Mouse (Mus musculus): Measurements from ENCODE around the gene Pygb.

Gene Pygb
- long read RNA-seq, experiment 1, transcript Pygb-201 (20 exons, 3,909 nt) = major isoform, 9 of 15 reads
- long read RNA-seq, experiment 1, partial matches to known transcripts = 3 of 15 reads
- long read RNA-seq, experiment 1, other reads (novel, unspliced or antisense) = 3 of 15 reads
- long read RNA-seq, experiment 2, transcript Pygb-201 (20 exons, 3,909 nt) = major isoform, 9 of 18 reads
- long read RNA-seq, experiment 2, partial matches to known transcripts = 7 of 18 reads
- long read RNA-seq, experiment 2, other reads (novel, unspliced or antisense) = 2 of 18 reads

GRCm38 (mm10) chr2:150786251-150787180 lies at the start of gene Pygb:
TSS of gene Pygb (plus strand) at chr2:150786735.
- intact Hi-C loops (cut with DNase I) = loop anchor here (5.0 kb wide), 1 partner anchor 39 kb away; the partner anchor contains the start of gene Entpd6

DNA sequence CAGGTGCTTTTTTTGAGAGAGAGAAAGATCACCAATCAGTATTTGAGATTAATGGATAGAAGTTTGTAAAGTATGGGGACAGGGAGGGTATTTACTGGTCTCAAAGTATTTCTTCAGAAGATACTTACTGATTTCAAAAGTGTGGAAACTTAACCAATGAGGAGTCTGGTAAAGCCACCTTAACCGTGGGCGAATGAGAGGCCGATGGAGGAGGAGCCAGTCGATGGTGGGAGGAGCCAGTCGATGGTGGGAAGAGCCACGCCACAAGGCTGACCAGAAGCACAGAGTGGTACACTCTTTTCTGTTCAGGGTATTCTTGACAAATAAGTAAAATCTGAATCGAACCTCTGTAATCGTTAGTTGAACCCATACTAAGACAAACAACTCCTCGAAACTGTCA lies 48.7 kb upstream of the Pygb start:
- intact Hi-C loops (cut with DNase I) = no loop called here

DNA sequence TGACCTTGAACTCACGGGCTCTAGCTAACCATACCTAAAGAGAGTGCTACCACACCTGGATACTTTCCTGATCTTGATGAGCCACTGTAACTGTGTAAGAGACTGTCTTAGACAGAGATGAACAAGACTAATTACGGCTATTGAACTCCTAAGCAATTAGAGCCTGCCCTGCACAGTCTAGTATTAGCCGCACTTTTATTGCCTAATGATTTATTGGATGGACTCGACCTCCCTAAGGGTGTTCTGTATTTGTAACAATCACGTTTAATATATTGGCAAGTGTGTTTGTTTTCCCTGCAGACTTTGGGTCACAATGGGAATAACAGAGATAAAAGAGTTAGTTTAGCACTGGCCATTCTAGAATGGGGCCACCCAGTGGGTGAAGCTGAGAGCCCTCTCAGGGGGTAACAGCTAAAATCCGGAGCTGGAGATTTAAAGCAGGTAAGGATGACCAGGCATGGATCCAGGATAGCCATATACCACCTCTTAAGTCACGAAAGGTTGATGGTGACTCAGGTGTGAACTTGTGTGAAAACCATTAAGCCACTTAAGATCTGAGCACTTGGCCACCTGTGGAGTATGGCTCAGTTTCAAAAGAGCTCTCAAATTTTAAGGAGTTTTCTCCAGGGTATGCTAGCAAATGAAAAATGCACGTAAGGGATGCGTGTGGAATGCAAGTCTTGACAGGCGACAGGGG lies 46.2 kb upstream of the Pygb start:
- intact Hi-C loops (cut with DNase I) = no loop called here

- intact Hi-C loops (cut with DNase I) = no loop called here
Observed at GRCm38 (mm10) chr2:150741405-150741804, 45.1 kb upstream of the Pygb start.

GRCm38 (mm10) chr2:150745016-150745415 lies 41.5 kb upstream of the Pygb start:
- intact Hi-C loops (cut with DNase I) = loop anchor here (5.0 kb wide), 3 partner anchors 42 to 138 kb away; partner anchors contain the start of genes Apmap and Pygb

DNA sequence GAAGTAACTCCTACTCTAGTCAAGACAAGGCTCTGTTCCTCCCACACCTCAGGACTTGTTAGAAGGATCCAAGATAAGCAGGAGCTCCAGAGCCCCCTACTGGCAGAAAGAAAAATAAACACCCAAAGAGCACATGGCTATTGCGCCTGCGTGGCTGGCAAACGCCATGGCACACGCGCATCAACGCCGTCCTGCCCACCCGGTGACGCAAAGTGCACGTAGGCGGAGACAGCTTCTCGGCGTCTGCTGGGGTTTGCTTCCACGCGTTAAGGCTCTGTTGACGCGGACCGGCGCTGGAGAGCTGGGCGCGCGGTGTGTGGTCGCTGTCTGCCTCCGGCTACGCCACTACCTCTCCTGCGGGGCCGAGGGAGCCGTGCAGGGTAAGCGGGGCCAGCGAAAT lies 37.7 kb upstream of the Pygb start, which contains the start of gene Entpd6:
Gene Entpd6, plus strand, starts transcription at position 189 of the 400 bp plus-strand sequence.
- intact Hi-C loops (cut with DNase I) = loop anchor here (5.0 kb wide), 3 partner anchors 38 to 142 kb away; partner anchors contain the start of genes Apmap and Pygb

- intact Hi-C loops (cut with DNase I) = loop anchor here (5.0 kb wide), 3 partner anchors 38 to 142 kb away; partner anchors contain the start of genes Apmap and Pygb
Observed at GRCm38 (mm10) chr2:150749283-150749682, 37.3 kb upstream of the Pygb start.

DNA sequence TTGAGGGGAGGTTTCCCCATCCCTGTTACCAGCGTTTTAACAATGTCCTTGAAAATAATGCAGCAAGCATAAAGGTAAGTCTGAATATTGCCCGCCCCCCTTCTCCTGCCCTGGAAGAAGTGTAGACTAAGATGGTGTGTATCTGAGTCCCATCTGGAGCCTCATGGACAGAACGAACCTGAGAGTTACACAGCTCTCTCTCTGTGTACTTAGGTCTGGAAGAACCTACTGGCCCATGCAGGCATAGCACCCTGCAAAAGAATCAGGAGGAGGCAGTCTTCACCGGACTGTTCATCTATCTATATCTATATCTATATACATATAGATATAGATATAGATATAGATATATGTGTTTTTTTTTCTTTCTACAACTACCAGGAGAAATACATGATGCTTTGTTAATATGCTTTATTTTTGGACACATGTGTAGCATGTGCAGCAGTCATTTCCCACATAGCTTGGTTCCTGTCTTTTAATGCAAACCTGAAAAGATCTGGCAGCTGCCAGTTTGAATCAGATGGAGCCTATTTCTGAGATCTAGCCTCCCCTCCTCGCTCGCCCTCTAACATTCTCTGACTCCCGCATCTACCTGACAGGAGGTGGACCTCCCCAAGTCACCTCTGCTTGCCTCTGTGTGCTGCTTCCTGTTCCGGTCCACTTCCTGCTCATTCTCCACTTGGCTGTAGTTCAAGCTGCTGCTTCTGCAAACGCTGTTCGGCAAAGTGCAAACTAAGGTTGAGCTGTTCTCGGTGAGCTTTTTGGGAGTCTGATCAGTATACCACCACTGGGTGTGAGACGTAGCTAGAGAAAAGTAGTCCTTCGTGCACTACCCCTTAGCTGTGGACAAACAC lies 36.2 kb upstream of the Pygb start:
- intact Hi-C loops (cut with DNase I) = no loop called here

GRCm38 (mm10) chr2:150755016-150755415 lies 31.5 kb upstream of the Pygb start:
- intact Hi-C loops (cut with DNase I) = no loop called here

DNA sequence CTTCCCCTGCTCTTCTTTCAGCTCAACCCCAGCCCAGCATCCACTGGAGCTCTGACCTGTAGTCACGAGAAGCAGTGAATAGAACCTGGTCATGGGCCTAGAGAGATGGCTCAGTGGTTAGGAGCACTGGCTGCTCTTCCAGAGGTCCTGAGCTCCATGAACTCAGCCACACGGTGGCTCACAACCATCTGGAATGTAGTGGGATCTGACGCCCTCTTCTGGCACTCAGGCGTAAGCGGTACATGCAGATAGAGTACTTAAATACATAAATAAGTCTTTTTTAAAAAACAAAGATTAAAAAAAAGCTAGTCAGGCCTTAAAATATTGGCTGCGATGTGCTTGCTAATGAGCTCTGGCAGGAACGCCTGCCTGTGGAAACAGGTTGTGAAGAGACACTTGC lies 25.1 kb upstream of the Pygb start:
- intact Hi-C loops (cut with DNase I) = no loop called here

DNA sequence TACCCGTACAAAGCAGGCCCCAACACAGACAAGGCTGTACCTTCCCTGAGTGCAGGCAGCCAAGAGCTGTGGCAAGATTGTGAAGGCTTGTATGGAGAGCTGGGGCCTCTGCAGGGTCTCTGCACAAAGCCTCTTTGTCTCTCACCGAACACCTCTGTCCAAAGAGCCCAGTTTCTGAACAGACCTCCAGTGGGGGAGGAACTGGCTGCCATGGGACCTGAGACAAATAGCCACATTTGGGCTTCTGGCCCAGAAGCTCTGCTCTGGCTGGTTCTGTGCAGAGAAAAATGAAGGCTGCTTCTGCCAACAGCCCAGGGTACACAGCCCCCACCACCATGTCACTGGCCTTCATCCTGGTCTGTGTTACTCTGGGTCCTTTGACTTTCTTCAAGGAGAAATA lies 20.9 kb upstream of the Pygb start:
- intact Hi-C loops (cut with DNase I) = no loop called here

- intact Hi-C loops (cut with DNase I) = no loop called here
Observed at GRCm38 (mm10) chr2:150766083-150766862, 20.3 kb upstream of the Pygb start.

DNA sequence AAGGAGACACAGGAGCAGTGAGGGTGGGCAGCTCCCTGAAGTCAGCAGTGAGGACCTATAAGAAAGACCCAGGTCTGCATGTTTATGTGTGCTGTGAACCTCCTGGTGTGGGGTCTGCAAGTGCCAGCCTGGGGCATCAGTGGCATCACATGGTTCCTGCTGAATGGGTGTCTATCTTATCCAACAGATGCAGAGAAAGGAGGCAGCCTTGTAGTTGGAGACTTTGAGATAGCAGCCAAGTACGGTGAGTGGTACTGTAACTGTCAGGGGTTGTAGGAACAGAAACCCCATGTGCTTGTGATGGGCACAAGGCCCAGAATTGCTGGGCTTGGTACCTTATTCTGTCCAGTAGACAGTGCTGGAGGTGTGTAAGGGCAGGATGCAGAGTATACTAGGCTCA lies 17.9 kb upstream of the Pygb start:
- intact Hi-C loops (cut with DNase I) = no loop called here

GRCm38 (mm10) chr2:150770747-150771146 lies 15.8 kb upstream of the Pygb start:
- intact Hi-C loops (cut with DNase I) = no loop called here

GRCm38 (mm10) chr2:150771169-150771568 lies 15.4 kb upstream of the Pygb start:
- intact Hi-C loops (cut with DNase I) = no loop called here

DNA sequence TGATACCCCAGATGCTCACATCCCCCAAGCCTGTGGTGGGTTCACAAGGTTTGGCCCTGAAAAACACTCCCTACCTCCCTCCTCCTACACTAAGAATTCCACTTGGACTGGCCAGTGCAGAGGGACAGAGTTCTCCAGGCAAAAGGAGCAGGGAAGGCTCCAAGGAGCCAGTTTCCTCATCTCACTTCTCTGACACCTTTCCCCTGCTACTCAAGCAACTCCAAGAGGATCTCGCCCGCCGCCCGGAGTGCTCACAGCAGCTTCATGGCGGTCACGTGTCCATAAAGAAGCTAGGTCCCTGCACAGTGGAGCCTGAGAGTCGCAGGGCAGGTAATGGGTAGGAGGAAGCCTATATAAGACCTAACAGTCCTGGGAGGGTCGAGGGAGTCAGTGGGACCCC lies 14.5 kb upstream of the Pygb start:
- intact Hi-C loops (cut with DNase I) = no loop called here

DNA sequence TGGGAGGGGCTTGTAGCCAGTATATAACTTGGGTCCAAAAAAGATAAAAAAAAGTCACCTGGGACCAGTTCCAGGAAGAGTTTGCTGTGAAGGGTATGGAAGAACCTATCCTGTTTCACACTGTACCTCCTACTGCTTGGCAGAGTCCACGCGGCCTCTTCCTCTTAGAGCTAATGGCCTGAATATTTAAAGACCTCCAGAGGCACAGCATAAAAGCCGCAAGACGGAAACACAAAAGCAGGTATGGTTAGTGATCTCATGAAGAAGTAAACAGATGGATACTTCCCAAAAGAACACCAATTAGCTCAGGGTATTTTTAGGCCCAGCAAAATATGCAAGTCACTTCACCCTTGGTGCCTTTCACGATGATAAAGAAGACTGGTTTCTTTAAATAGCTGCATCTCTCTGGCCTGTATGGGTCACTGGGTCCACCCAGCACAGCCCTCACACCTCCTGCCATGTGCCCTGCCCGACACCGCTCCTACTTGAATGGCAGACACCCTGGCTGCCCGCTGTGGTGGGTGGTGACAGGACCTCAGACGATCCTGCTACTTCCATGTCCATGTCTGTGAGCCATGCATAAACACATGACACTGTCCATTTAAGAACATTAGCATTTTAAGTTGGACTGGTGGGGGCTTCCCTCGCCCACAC lies 13.9 kb upstream of the Pygb start:
- intact Hi-C loops (cut with DNase I) = no loop called here

DNA sequence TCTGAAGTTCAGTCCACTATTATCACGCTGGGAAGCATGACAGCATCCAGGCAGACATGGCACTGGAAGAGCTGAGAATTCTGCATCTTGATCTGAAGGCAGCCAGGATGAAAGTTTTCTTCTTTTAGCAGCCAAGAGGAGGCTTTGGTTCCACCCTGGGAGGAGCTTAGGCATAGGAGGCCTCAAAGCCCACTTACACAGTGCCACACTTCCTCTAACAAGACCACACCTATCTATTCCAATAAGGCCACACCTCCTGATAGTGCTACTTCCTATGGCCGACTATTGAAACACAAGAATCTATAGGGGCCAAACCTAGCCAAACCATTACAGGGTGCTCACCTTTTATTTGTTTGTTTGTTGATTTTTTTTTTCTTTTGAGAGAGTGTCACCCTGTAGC lies 3.7 kb upstream of the Pygb start:
- intact Hi-C loops (cut with DNase I) = no loop called here

DNA sequence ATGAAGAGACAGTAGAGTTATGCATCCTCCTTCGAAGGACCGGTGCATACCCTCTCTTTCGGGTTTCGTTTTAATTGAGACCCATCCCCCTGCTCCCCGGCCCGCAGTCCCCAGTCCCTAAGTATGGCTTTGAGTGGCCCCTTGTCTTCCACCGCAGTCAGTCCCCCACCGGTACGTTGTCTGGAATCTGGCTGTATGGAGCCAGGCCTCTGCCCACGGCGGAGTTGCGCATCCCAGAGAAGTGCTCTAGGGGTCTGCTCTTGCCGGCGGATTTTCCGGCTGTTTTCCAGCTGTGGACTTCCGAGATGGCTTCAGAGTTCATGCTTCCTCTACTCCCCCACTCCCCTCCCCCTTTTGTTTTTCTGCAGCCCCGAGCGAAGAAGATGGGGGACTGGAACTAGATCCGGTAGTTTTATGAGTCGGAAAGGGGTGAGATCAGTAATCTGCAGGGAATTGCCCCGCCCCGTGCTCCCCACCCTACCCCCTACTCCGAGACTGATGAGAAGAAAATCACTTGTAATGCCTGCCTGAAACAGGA lies 768 bp downstream of the Pygb start:
- intact Hi-C loops (cut with DNase I) = loop anchor here (5.0 kb wide), 1 partner anchor 40 kb away; the partner anchor contains the start of gene Entpd6

Measured in adrenal gland (tissue).